Mouse (Mus musculus): ENCODE results near the gene Erich6b. TPM values are rescaled to one million over a fixed set of nuclear protein-coding genes. Genes with fewer than 3 reads are reported as not detected.

Gene Erich6b
- polyA plus RNA-seq, 1 experiment from 2014 or later: 0.25 TPM

Other genes starting within 250 kb of the Erich6b start
- 0.07 and 0.21 TPM in 2 replicates for gene Siah3, start 186.3 kb upstream of the Erich6b start, polyA plus RNA-seq (2015; fragmentation: Nextera tagmentation; extraction: Ambion mirVana)
- not detected in 2 replicates for gene Spert, start 49.1 kb upstream of the Erich6b start, polyA plus RNA-seq (2015; fragmentation: Nextera tagmentation; extraction: Ambion mirVana)
- 24.2 and 25.2 TPM in 2 replicates for gene Cog3, start 112.3 kb downstream of the Erich6b start, polyA plus RNA-seq (2015; fragmentation: Nextera tagmentation; extraction: Ambion mirVana)
- gene Slc25a30, start 144.8 kb downstream of the Erich6b start, polyA plus RNA-seq (2015; fragmentation: Nextera tagmentation; extraction: Ambion mirVana): 13.0 and 13.1 TPM in 2 replicates
- gene Tpt1, start 202.8 kb downstream of the Erich6b start, polyA plus RNA-seq (2015; fragmentation: Nextera tagmentation; extraction: Ambion mirVana): 868 and 911 TPM in 2 replicates